Mouse (Mus musculus) MEL (cell line): ENCODE measurements at regions not wholly inside any gene's neighbourhood (a gene's known extent, or its start where the extent isn't known, plus 50 kb on each side); places are given as distances from the start of the nearest gene placed in this dataset.

Source experiments
- DNase-seq: peaks from one replicate; pipeline ENCODE4 v3.0.0; 2011; ENCODE audit warnings: low read depth, low spot score
- H3K27ac ChIP-seq: 2 replicates; pipeline ENCODE4 v1.5.1; 2012; ENCODE audit warnings: low read depth, mild to moderate bottlenecking, control low read depth, low read length, moderate library complexity; ENCODE audit not compliant: control insufficient read depth
- H3K27me3 ChIP-seq, 2 experiments: fragments of 150-350 bp in 1 of 2; sonication (generic) in 1 of 2; 2 replicates each; pipeline ENCODE4 v1.6.1; 2012; ENCODE audit warnings: low read length in 2 of 2, mild to moderate bottlenecking in 2 of 2, improper control_type of control experiment in 1 of 2, moderate library complexity in 1 of 2; ENCODE audit not compliant: insufficient read depth in 2 of 2, control insufficient read depth in 1 of 2
- H3K36me3 ChIP-seq, 2 experiments: 2 replicates each; pipeline ENCODE4 v1.6.1; 2012 to 2014; ENCODE audit warnings: low read length in 2 of 2, improper control_type of control experiment in 1 of 2, inconsistent platforms in 1 of 2, mild to moderate bottlenecking in 1 of 2; ENCODE audit not compliant: insufficient read depth in 2 of 2, control insufficient read depth in 1 of 2
- H3K4me1 ChIP-seq, 2 experiments: fragments of 150-350 bp in 1 of 2; sonication (generic) in 1 of 2; 2 replicates each; pipeline ENCODE4 v1.6.1; 2012; ENCODE audit warnings: low read length in 2 of 2, improper control_type of control experiment in 1 of 2, mild to moderate bottlenecking in 1 of 2; ENCODE audit not compliant: insufficient read depth in 2 of 2, control insufficient read depth in 1 of 2
- H3K4me3 ChIP-seq, 2 experiments: fragments of 150-350 bp in 1 of 2; sonication (generic) in 1 of 2; 2 replicates each; pipeline ENCODE4 v1.5.1; 2012; ENCODE audit warnings: low read depth in 2 of 2, low read length in 2 of 2, mild to moderate bottlenecking in 2 of 2, moderate library complexity in 2 of 2, control low read depth in 1 of 2, improper control_type of control experiment in 1 of 2; ENCODE audit not compliant: control insufficient read depth in 1 of 2, insufficient read depth in 1 of 2
- H3K79me2 ChIP-seq: 2 replicates; pipeline ENCODE4 v1.6.1; 2012; ENCODE audit warnings: mild to moderate bottlenecking, low read length, moderate library complexity; ENCODE audit not compliant: control insufficient read depth, poor library complexity, insufficient read depth
- H3K9ac ChIP-seq: 2 replicates; pipeline ENCODE4 v1.6.1; 2012; ENCODE audit warnings: low read depth, mild to moderate bottlenecking, control low read depth, low read length, moderate library complexity; ENCODE audit not compliant: control insufficient read depth, poor library complexity, severe bottlenecking
- H3K9me3 ChIP-seq: fragments of 150-350 bp; sonication (generic); replicated peaks from 2 replicates; pipeline ENCODE4 v1.6.1; 2012; ENCODE audit warnings: mild to moderate bottlenecking, low read length, improper control_type of control experiment, moderate library complexity; ENCODE audit not compliant: insufficient read depth
- BHLHE40 ChIP-seq: IDR thresholded peaks from 2 replicates; pipeline ENCODE4 v1.6.1; 2012; ENCODE audit warnings: low read depth, mild to moderate bottlenecking, inconsistent platforms, low read length, improper control_type of control experiment, borderline replicate concordance
- CHD1 ChIP-seq: IDR thresholded peaks from 2 replicates; pipeline ENCODE4 v1.6.1; 2012; ENCODE audit warnings: low read depth, mild to moderate bottlenecking, inconsistent platforms, low read length, improper control_type of control experiment
- CHD2 ChIP-seq: IDR thresholded peaks from 2 replicates; pipeline ENCODE4 v1.6.1; 2011; ENCODE audit warnings: low read length, improper control_type of control experiment
- CTCF ChIP-seq, 3 experiments: IDR thresholded peaks in 2 of 3; conservative IDR thresholded peaks in 1 of 3; 2 replicates each; pipeline ENCODE4 v1.5.1; 2011 to 2012; ENCODE audit warnings: low read length in 3 of 3, low read depth in 2 of 3, mild to moderate bottlenecking in 2 of 3, improper control_type of control experiment in 1 of 3, inconsistent platforms in 1 of 3, mixed read lengths in 1 of 3, moderate library complexity in 1 of 3; ENCODE audit not compliant: control insufficient read depth in 1 of 3, insufficient read depth in 1 of 3, poor library complexity in 1 of 3, severe bottlenecking in 1 of 3
- EP300 ChIP-seq, 2 experiments: IDR thresholded peaks; 2 replicates each; pipeline ENCODE4 v1.6.1; 2011; ENCODE audit warnings: improper control_type of control experiment in 2 of 2, low read length in 2 of 2, low read depth in 1 of 2, mild to moderate bottlenecking in 1 of 2
- HCFC1 ChIP-seq: IDR thresholded peaks from 2 replicates; pipeline ENCODE4 v1.6.1; 2012; ENCODE audit warnings: low read depth, mild to moderate bottlenecking, inconsistent platforms, low read length, improper control_type of control experiment, moderate library complexity
- JUND ChIP-seq: IDR thresholded peaks from 2 replicates; pipeline ENCODE4 v1.6.1; 2011; ENCODE audit warnings: low read depth, mild to moderate bottlenecking, improper control_type of control experiment, low read length
- MAFK ChIP-seq: IDR thresholded peaks from 2 replicates; pipeline ENCODE4 v1.6.1; 2011; ENCODE audit warnings: low read depth, mild to moderate bottlenecking, low read length, improper control_type of control experiment, borderline replicate concordance
- MAX ChIP-seq: IDR thresholded peaks from 2 replicates; pipeline ENCODE4 v1.6.1; 2011; ENCODE audit warnings: low read length, improper control_type of control experiment
- MEF2A ChIP-seq: IDR thresholded peaks from 2 replicates; pipeline ENCODE4 v1.6.1; 2014; ENCODE audit warnings: low read depth, mild to moderate bottlenecking, inconsistent platforms, low read length, improper control_type of control experiment; ENCODE audit not compliant: poor library complexity, insufficient replicate concordance, severe bottlenecking; ENCODE audit errors: extremely low read depth
- MYC ChIP-seq: IDR thresholded peaks from 2 replicates; pipeline ENCODE4 v1.6.1; 2011; ENCODE audit warnings: low read depth, mild to moderate bottlenecking, low read length, improper control_type of control experiment, moderate library complexity
- NELFE ChIP-seq: IDR thresholded peaks from 2 replicates; pipeline ENCODE4 v1.6.1; 2011; ENCODE audit warnings: low read depth, low read length, improper control_type of control experiment
- NRF1 ChIP-seq: IDR thresholded peaks from 2 replicates; pipeline ENCODE4 v1.6.1; 2014; ENCODE audit warnings: low read depth, mild to moderate bottlenecking, inconsistent platforms, low read length, improper control_type of control experiment, moderate library complexity; ENCODE audit not compliant: poor library complexity, insufficient read depth, severe bottlenecking
- POLR2AphosphoS2 ChIP-seq: IDR thresholded peaks from 2 replicates; pipeline ENCODE4 v1.6.1; 2011; ENCODE audit warnings: low read length, improper control_type of control experiment
- SMC3 ChIP-seq: IDR thresholded peaks from 2 replicates; pipeline ENCODE4 v1.6.1; 2011; ENCODE audit warnings: low read depth, low read length, improper control_type of control experiment
- TAL1 ChIP-seq: IDR thresholded peaks from 2 replicates; pipeline ENCODE4 v1.6.1; 2012; ENCODE audit warnings: mild to moderate bottlenecking, inconsistent platforms, low read length, moderate library complexity, mixed read lengths
- TBP ChIP-seq: IDR thresholded peaks from 2 replicates; pipeline ENCODE4 v1.8.0; 2011; ENCODE audit warnings: low read depth, low read length, improper control_type of control experiment
- TCF12 ChIP-seq: IDR thresholded peaks from 2 replicates; pipeline ENCODE4 v1.6.1; 2014; ENCODE audit warnings: low read depth, mild to moderate bottlenecking, inconsistent platforms, low read length, improper control_type of control experiment, moderate library complexity
- USF1 ChIP-seq: IDR thresholded peaks from 2 replicates; pipeline ENCODE4 v1.6.1; 2014; ENCODE audit warnings: low read depth, mild to moderate bottlenecking, inconsistent platforms, low read length, improper control_type of control experiment, moderate library complexity
- USF2 ChIP-seq, 2 experiments: IDR thresholded peaks; 2 replicates each; pipeline ENCODE4 v1.6.1; 2011 to 2012; ENCODE audit warnings: improper control_type of control experiment in 2 of 2, low read length in 2 of 2, borderline replicate concordance in 1 of 2, inconsistent platforms in 1 of 2, low read depth in 1 of 2, mild to moderate bottlenecking in 1 of 2; ENCODE audit not compliant: insufficient read depth in 1 of 2

GRCm38 (mm10) chr13:57325306-57325925 is 429.6 kb upstream of the Trpc7 start:
- H3K9ac ChIP-seq: no peak overlapping the region
- H3K36me3 ChIP-seq: no peaks in the 10 kb centered on the region
- TF ChIP-seq CTCF (IDR thresholded peaks at IDR 0.05 in 2 of 3, conservative IDR thresholded peaks at IDR 0.05 in 1 of 3; ENCODE audit: control insufficient read depth in 1 of 3, insufficient read depth in 1 of 3, low read depth in 2 of 3, low read length in 3 of 3, poor library complexity in 1 of 3, severe bottlenecking in 1 of 3) (no peak), MYC (no peak), SMC3 (no peak), JUND (no peak), USF2 (IDR thresholded peaks at IDR 0.05; ENCODE audit: borderline replicate concordance in 1 of 2, insufficient read depth in 1 of 2, low read depth in 1 of 2, low read length in 2 of 2) (no peak), MAFK (no peak), CHD1 (no peak), EP300 (IDR thresholded peaks at IDR 0.05; ENCODE audit: low read depth in 1 of 2, low read length in 2 of 2) (no peak), TAL1 (no peak), TCF12 (no peak), HCFC1 (no peak), NRF1 (no peak), MEF2A (no peak), BHLHE40 (no peak), POLR2AphosphoS2 (no peak), TBP (no peak), CHD2 (no peak), USF1 (no peak), MAX (no peak), NELFE (no peak)
- H3K4me1 ChIP-seq: no peaks in the 10 kb centered on the region
- H3K9me3 ChIP-seq: no peaks in the 10 kb centered on the region
- H3K79me2 ChIP-seq: no peaks in the 10 kb centered on the region
- H3K27ac ChIP-seq: no peak overlapping the region
- H3K4me3 ChIP-seq: no peak overlapping the region
- H3K27me3 ChIP-seq: no peaks in the 10 kb centered on the region
- DNase-seq: no peak
